Mouse (Mus musculus) neural tube, embryonic 11.5 days (tissue): ENCODE data around the gene Stox2. TPM values are rescaled to one million over a fixed set of nuclear protein-coding genes. Genes with fewer than 3 reads are reported as not detected.

Experiments used
- ATAC-seq: fragments of 200-750 bp; cut with Nextera tagmentation; 2 replicates; pipeline ENCODE4 v1.8.0; 2017; ENCODE audit warnings: moderate number of reproducible peaks, mild to moderate bottlenecking, moderate TSS enrichment, moderate library complexity; ENCODE audit not compliant: insufficient read depth, low FRiP score, low TSS enrichment
- DNase-seq: peaks from one replicate; pipeline ENCODE4 v3.0.0-alpha.2; 2015; ENCODE audit warnings: low spot score
- H3K27ac ChIP-seq: fragments of 300-500 bp; sonication (generic); 2 replicates; pipeline ENCODE4 v1.5.1; 2014; ENCODE audit warnings: low read depth, mild to moderate bottlenecking, low read length
- H3K27me3 ChIP-seq: fragments of 300-500 bp; sonication (generic); 2 replicates; pipeline ENCODE4 v1.6.1; 2014; ENCODE audit warnings: mild to moderate bottlenecking, low read length, mixed read lengths; ENCODE audit not compliant: control insufficient read depth, insufficient read depth
- H3K36me3 ChIP-seq: fragments of 300-500 bp; sonication (generic); 2 replicates; pipeline ENCODE4 v1.6.1; 2014; ENCODE audit warnings: mild to moderate bottlenecking, low read length, moderate library complexity, mixed read lengths; ENCODE audit not compliant: control insufficient read depth, insufficient read depth
- H3K4me1 ChIP-seq: fragments of 300-500 bp; sonication (generic); 2 replicates; pipeline ENCODE4 v1.6.1; 2014; ENCODE audit warnings: low read length, mixed read lengths; ENCODE audit not compliant: control insufficient read depth, insufficient read depth
- H3K4me2 ChIP-seq: fragments of 300-500 bp; sonication (generic); 2 replicates; pipeline ENCODE4 v1.6.1; 2014; ENCODE audit warnings: low read depth, mild to moderate bottlenecking, moderate library complexity
- H3K4me3 ChIP-seq: fragments of 300-500 bp; sonication (generic); 2 replicates; pipeline ENCODE4 v1.5.1; 2014; ENCODE audit warnings: low read depth, low read length
- H3K9ac ChIP-seq: fragments of 300-500 bp; sonication (generic); 2 replicates; pipeline ENCODE4 v1.6.1; 2014; ENCODE audit warnings: mild to moderate bottlenecking, low read length
- H3K9me3 ChIP-seq: fragments of 300-500 bp; sonication (generic); 2 replicates; pipeline ENCODE4 v1.6.1; 2016; ENCODE audit warnings: low read length; ENCODE audit not compliant: control insufficient read depth
- WGBS: fragments of 180-500 bp; shearing (Covaris S2); extraction: QIAGEN DNeasy Blood & Tissue Kit; methylation state at CpG from one replicate; pipeline ENCODE4 v1.1.7; 2014; 5-methylcytosine and 5-hydroxymethylcytosine counted together
- polyA plus RNA-seq: library from polyadenylated mRNA; unstranded; fragments of >200 nt; fragmentation: Nextera tagmentation; extraction: Ambion mirVana; gene quantifications from 2 replicates; pipeline ENCODE4 v1.2.1, GENCODE M21; 2014

The Stox2 gene
- polyA plus RNA-seq, 1 experiment from 2014 or later: 27.9 TPM

- H3K9me3 ChIP-seq: no peaks in the 10 kb centered on the region
- no peak overlapping the region for H3K9ac ChIP-seq
- 82% methylated on average over 21 of the region's 21 CpGs for WGBS
- H3K36me3 ChIP-seq: no peaks in the 10 kb centered on the region
- no peaks in the 10 kb centered on the region for H3K27me3 ChIP-seq
- DNase-seq (no peak), ATAC-seq (0 out of 2 replicates have a peak, but pooled peaks have one; percentile 50)
- H3K4me2 ChIP-seq: no peak overlapping the region
- H3K4me3 ChIP-seq: no peak overlapping the region
- no peak overlapping the region for H3K27ac ChIP-seq
- no peaks in the 10 kb centered on the region for H3K4me1 ChIP-seq
These were observed 177.9 kb downstream of the Stox2 start for GRCm38 (mm10) chr8:47268062-47268822.

- Histone ChIP-seq H3K9me3 (no peaks in the 10 kb centered on the region), H3K4me1 (no peaks in the 10 kb centered on the region), H3K36me3 (no peaks in the 10 kb centered on the region), H3K27me3 (no peaks in the 10 kb centered on the region), H3K9ac (no peak overlapping the region), H3K4me2 (no peak overlapping the region), H3K4me3 (no peak overlapping the region), H3K27ac (no peak overlapping the region)
- DNase-seq (no peak), ATAC-seq (no peak)
- WGBS: 69% methylated on average over 17 of the region's 17 CpGs
These were observed 182.9 kb downstream of the Stox2 start for GRCm38 (mm10) chr8:47263070-47263843.

GRCm38 (mm10) chr8:47260751-47261474, 185.2 kb downstream of the Stox2 start:
- H3K27me3 ChIP-seq: no peaks in the 10 kb centered on the region
- no peak overlapping the region for H3K4me3 ChIP-seq
- H3K4me2 ChIP-seq: no peak overlapping the region
- ATAC-seq (no peak), DNase-seq (no peak)
- no peak overlapping the region for H3K9ac ChIP-seq
- H3K27ac ChIP-seq: no peak overlapping the region
- no peaks in the 10 kb centered on the region for H3K36me3 ChIP-seq
- no peaks in the 10 kb centered on the region for H3K4me1 ChIP-seq
- H3K9me3 ChIP-seq: no peaks in the 10 kb centered on the region
- WGBS: 68% methylated on average over 12 of the region's 12 CpGs

- Histone ChIP-seq H3K36me3 (no peaks in the 10 kb centered on the region), H3K4me3 (no peak overlapping the region), H3K4me1 (no peaks in the 10 kb centered on the region), H3K4me2 (no peak overlapping the region), H3K9me3 (no peaks in the 10 kb centered on the region), H3K27ac (no peak overlapping the region), H3K9ac (no peak overlapping the region), H3K27me3 (no peaks in the 10 kb centered on the region)
- WGBS: 87% methylated on average over 3 of the region's 4 CpGs
- no peak for ATAC-seq
- DNase-seq: no peak
These were observed 195.3 kb downstream of the Stox2 start for GRCm38 (mm10) chr8:47250832-47251231.

GRCm38 (mm10) chr8:47245116-47245515, 201.0 kb downstream of the Stox2 start:
- no peak overlapping the region for H3K4me3 ChIP-seq
- ATAC-seq (no peak), DNase-seq (no peak)
- no peaks in the 10 kb centered on the region for H3K9me3 ChIP-seq
- WGBS: 68% methylated on average over 4 of the region's 4 CpGs
- H3K27me3 ChIP-seq: no peaks in the 10 kb centered on the region
- H3K4me1 ChIP-seq: peaks cover 34% of the 10 kb centered on the region
- no peak overlapping the region for H3K27ac ChIP-seq
- no peaks in the 10 kb centered on the region for H3K36me3 ChIP-seq
- no peak overlapping the region for H3K4me2 ChIP-seq
- no peak overlapping the region for H3K9ac ChIP-seq

GRCm38 (mm10) chr8:47244202-47244601, 202.0 kb downstream of the Stox2 start:
- Histone ChIP-seq H3K36me3 (no peaks in the 10 kb centered on the region), H3K9ac (no peak overlapping the region), H3K4me1 (peaks cover 38% of the 10 kb centered on the region), H3K27me3 (no peaks in the 10 kb centered on the region), H3K9me3 (no peaks in the 10 kb centered on the region), H3K4me2 (no peak overlapping the region), H3K4me3 (no peak overlapping the region), H3K27ac (no peak overlapping the region)
- no peak for ATAC-seq
- DNase-seq: no peak
- WGBS: 92% methylated on average over 15 of the region's 15 CpGs

- H3K4me1 ChIP-seq: peaks cover 38% of the 10 kb centered on the region
- WGBS: 70% methylated on average over 12 of the region's 12 CpGs
- peak overlapping the region; percentile 3; the same call in 1 of the 2 replicates for H3K4me2 ChIP-seq
- no peak for ATAC-seq
- H3K27me3 ChIP-seq: no peaks in the 10 kb centered on the region
- H3K27ac ChIP-seq: peak overlapping the region; percentile 61; the same call in 1 of the 2 replicates
- H3K36me3 ChIP-seq: no peaks in the 10 kb centered on the region
- no peak for DNase-seq
- H3K9me3 ChIP-seq: no peaks in the 10 kb centered on the region
- no peak overlapping the region for H3K4me3 ChIP-seq
- no peak overlapping the region for H3K9ac ChIP-seq
These were observed 202.5 kb downstream of the Stox2 start for GRCm38 (mm10) chr8:47243631-47244030.

- Histone ChIP-seq H3K27ac (peak overlapping the region; percentile 61; the same call in 1 of the 2 replicates), H3K36me3 (no peaks in the 10 kb centered on the region), H3K27me3 (no peaks in the 10 kb centered on the region), H3K4me3 (peak overlapping the region; percentile 18), H3K4me2 (peak overlapping the region; percentile 43), H3K9ac (no peak overlapping the region), H3K4me1 (peaks cover 38% of the 10 kb centered on the region), H3K9me3 (no peaks in the 10 kb centered on the region)
- 47% methylated on average over 8 of the region's 8 CpGs for WGBS
- peak; percentile 57 for ATAC-seq
- DNase-seq: no peak
These were observed 203.0 kb downstream of the Stox2 start for GRCm38 (mm10) chr8:47243016-47243630.
